Mouse (Mus musculus): ENCODE data around the gene Ackr4. TPM values are rescaled to one million over a fixed set of nuclear protein-coding genes. Genes with fewer than 3 reads are reported as not detected.

Ackr4 gene
- polyA plus RNA-seq, 1 experiment: 0.14 TPM

DNA sequence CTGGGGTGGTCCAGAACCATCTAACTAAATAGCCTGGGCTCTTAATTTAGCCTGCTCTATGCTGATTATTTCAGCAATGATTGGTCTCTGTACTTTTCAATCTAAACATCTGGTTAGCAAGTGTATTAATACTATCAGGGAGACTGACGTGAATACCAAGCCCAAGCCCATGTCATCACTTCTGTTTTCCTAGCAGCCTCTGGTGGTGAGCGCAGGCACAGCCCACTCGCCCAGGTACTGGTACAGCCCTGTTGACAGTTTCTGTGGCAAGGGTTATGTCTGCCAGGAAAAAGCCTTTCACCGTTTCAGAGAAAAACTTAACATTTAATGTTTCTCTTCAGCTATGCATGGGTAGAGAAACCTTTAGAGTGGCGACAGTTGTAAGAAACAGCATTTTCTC lies 37.5 kb upstream of the Ackr4 start:
- Histone ChIP-seq H3K4me3 (ENCODE audit: insufficient read depth, poor library complexity, severe bottlenecking) (no peak overlapping the region), H3K27me3 (ENCODE audit: control insufficient read depth, insufficient read depth, insufficient read length) (no peaks in the 10 kb centered on the region), H3K79me2 (ENCODE audit: control insufficient read depth, insufficient read depth) (no peaks in the 10 kb centered on the region), H3K36me3 (ENCODE audit: control insufficient read depth, insufficient read depth) (peaks cover 59% of the 10 kb centered on the region), H3ac (ENCODE audit: control insufficient read depth, insufficient read length, low read depth) (no peak overlapping the region), H3K79me3 (ENCODE audit: low read depth) (no peaks in the 10 kb centered on the region)
- TF ChIP-seq CTCF (IDR thresholded peaks at IDR 0.05; ENCODE audit: control insufficient read depth, insufficient read depth, insufficient read length) (no peak), USF1 (IDR thresholded peaks at IDR 0.05; ENCODE audit: low read depth) (no peak), MYOD1 (IDR thresholded peaks at IDR 0.05; ENCODE audit: control insufficient read depth, insufficient read length, low read depth) (no peak), MAX (IDR thresholded peaks at IDR 0.05) (no peak), FOSL1 (IDR thresholded peaks at IDR 0.05; ENCODE audit: insufficient read depth, low read length, poor library complexity, severe bottlenecking) (no peak), MYOG (IDR thresholded peaks at IDR 0.05; ENCODE audit: control insufficient read depth, extremely low read depth, insufficient read length) (no peak), CEBPB (IDR thresholded peaks at IDR 0.05; ENCODE audit: low read depth) (no peak)

DNA sequence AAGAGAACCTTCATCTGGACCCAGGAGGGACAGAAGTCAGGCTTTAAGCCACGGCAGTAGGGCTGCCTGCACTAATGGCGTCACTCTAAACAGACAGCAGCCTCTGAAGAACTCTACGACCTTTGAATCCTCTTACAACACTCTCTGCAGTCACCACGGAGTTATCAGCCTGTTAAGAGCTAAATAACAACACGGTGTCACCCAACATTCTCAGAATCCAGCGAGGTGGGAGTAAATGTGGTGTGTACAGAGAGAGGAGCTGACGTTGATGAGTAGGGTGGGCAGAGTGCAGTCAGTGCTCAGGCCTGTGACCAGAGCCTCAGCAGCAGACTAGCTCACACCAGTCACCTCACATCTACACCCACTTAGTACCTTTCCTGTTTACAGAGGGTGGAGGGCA lies 34.4 kb upstream of the Ackr4 start:
- H3K4me3 ChIP-seq (ENCODE audit: insufficient read depth, poor library complexity, severe bottlenecking): no peak overlapping the region
- H3K79me3 ChIP-seq (ENCODE audit: low read depth): no peaks in the 10 kb centered on the region
- TF ChIP-seq MYOD1 (IDR thresholded peaks at IDR 0.05; ENCODE audit: control insufficient read depth, insufficient read length, low read depth): no peak
- no peak for TF ChIP-seq CTCF (IDR thresholded peaks at IDR 0.05; ENCODE audit: control insufficient read depth, insufficient read depth, insufficient read length)
- no peak for TF ChIP-seq MYOG (IDR thresholded peaks at IDR 0.05; ENCODE audit: control insufficient read depth, extremely low read depth, insufficient read length)
- no peak for TF ChIP-seq USF1 (IDR thresholded peaks at IDR 0.05; ENCODE audit: low read depth)
- no peak for TF ChIP-seq CEBPB (IDR thresholded peaks at IDR 0.05; ENCODE audit: low read depth)
- no peak for TF ChIP-seq FOSL1 (IDR thresholded peaks at IDR 0.05; ENCODE audit: insufficient read depth, low read length, poor library complexity, severe bottlenecking)
- no peak for TF ChIP-seq MAX (IDR thresholded peaks at IDR 0.05)
- no peaks in the 10 kb centered on the region for H3K27me3 ChIP-seq (ENCODE audit: control insufficient read depth, insufficient read depth, insufficient read length)
- H3K36me3 ChIP-seq (ENCODE audit: control insufficient read depth, insufficient read depth): peaks cover 83% of the 10 kb centered on the region
- no peaks in the 10 kb centered on the region for H3K79me2 ChIP-seq (ENCODE audit: control insufficient read depth, insufficient read depth)
- no peak overlapping the region for H3ac ChIP-seq (ENCODE audit: control insufficient read depth, insufficient read length, low read depth)

- TF ChIP-seq MYOD1 (IDR thresholded peaks at IDR 0.05; ENCODE audit: control insufficient read depth, insufficient read length, low read depth) (no peak), CTCF (IDR thresholded peaks at IDR 0.05; ENCODE audit: control insufficient read depth, insufficient read depth, insufficient read length) (no peak)
- Histone ChIP-seq H3K27me3 (ENCODE audit: control insufficient read depth, insufficient read depth, insufficient read length) (no peaks in the 10 kb centered on the region), H3K36me3 (ENCODE audit: control insufficient read depth, insufficient read depth) (peaks cover 63% of the 10 kb centered on the region), H3ac (ENCODE audit: control insufficient read depth, insufficient read length, low read depth) (no peak overlapping the region), H3K79me3 (ENCODE audit: low read depth) (no peaks in the 10 kb centered on the region), H3K4me3 (ENCODE audit: insufficient read depth, poor library complexity, severe bottlenecking) (no peak overlapping the region), H3K79me2 (ENCODE audit: control insufficient read depth, insufficient read depth) (no peaks in the 10 kb centered on the region)
These were observed 30.6 kb upstream of the Ackr4 start for GRCm38 (mm10) chr9:104157291-104157690.

- H3K79me2 ChIP-seq (ENCODE audit: control insufficient read depth, insufficient read depth): no peaks in the 10 kb centered on the region
- TF ChIP-seq CEBPB (IDR thresholded peaks at IDR 0.05; ENCODE audit: low read depth) (no peak), MYOG (IDR thresholded peaks at IDR 0.05; ENCODE audit: control insufficient read depth, extremely low read depth, insufficient read length) (no peak), MAX (IDR thresholded peaks at IDR 0.05) (no peak), CTCF (IDR thresholded peaks at IDR 0.05; ENCODE audit: control insufficient read depth, insufficient read depth, insufficient read length) (no peak), MYOD1 (IDR thresholded peaks at IDR 0.05; ENCODE audit: control insufficient read depth, insufficient read length, low read depth) (no peak), USF1 (IDR thresholded peaks at IDR 0.05; ENCODE audit: low read depth) (no peak), FOSL1 (IDR thresholded peaks at IDR 0.05; ENCODE audit: insufficient read depth, low read length, poor library complexity, severe bottlenecking) (no peak)
- H3K36me3 ChIP-seq (ENCODE audit: control insufficient read depth, insufficient read depth): peaks cover 60% of the 10 kb centered on the region
- no peaks in the 10 kb centered on the region for H3K79me3 ChIP-seq (ENCODE audit: low read depth)
- no peak overlapping the region for H3ac ChIP-seq (ENCODE audit: control insufficient read depth, insufficient read length, low read depth)
- no peaks in the 10 kb centered on the region for H3K27me3 ChIP-seq (ENCODE audit: control insufficient read depth, insufficient read depth, insufficient read length)
- no peak overlapping the region for H3K4me3 ChIP-seq (ENCODE audit: insufficient read depth, poor library complexity, severe bottlenecking)
These were observed 29.8 kb upstream of the Ackr4 start for GRCm38 (mm10) chr9:104156506-104156905.

- H3K79me3 ChIP-seq (ENCODE audit: low read depth): no peaks in the 10 kb centered on the region
- no peak for TF ChIP-seq USF1 (IDR thresholded peaks at IDR 0.05; ENCODE audit: low read depth)
- no peak for TF ChIP-seq CEBPB (IDR thresholded peaks at IDR 0.05; ENCODE audit: low read depth)
- no peak for TF ChIP-seq FOSL1 (IDR thresholded peaks at IDR 0.05; ENCODE audit: insufficient read depth, low read length, poor library complexity, severe bottlenecking)
- TF ChIP-seq MYOD1 (IDR thresholded peaks at IDR 0.05; ENCODE audit: control insufficient read depth, insufficient read length, low read depth): no peak
- no peak for TF ChIP-seq CTCF (IDR thresholded peaks at IDR 0.05; ENCODE audit: control insufficient read depth, insufficient read depth, insufficient read length)
- no peak for TF ChIP-seq MAX (IDR thresholded peaks at IDR 0.05)
- no peak for TF ChIP-seq MYOG (IDR thresholded peaks at IDR 0.05; ENCODE audit: control insufficient read depth, extremely low read depth, insufficient read length)
- H3K79me2 ChIP-seq (ENCODE audit: control insufficient read depth, insufficient read depth): no peaks in the 10 kb centered on the region
- no peak overlapping the region for H3ac ChIP-seq (ENCODE audit: control insufficient read depth, insufficient read length, low read depth)
- H3K27me3 ChIP-seq (ENCODE audit: control insufficient read depth, insufficient read depth, insufficient read length): no peaks in the 10 kb centered on the region
- H3K36me3 ChIP-seq (ENCODE audit: control insufficient read depth, insufficient read depth): peaks cover 55% of the 10 kb centered on the region
- no peak overlapping the region for H3K4me3 ChIP-seq (ENCODE audit: insufficient read depth, poor library complexity, severe bottlenecking)
These were observed 28.5 kb upstream of the Ackr4 start for GRCm38 (mm10) chr9:104155100-104155715.

DNA sequence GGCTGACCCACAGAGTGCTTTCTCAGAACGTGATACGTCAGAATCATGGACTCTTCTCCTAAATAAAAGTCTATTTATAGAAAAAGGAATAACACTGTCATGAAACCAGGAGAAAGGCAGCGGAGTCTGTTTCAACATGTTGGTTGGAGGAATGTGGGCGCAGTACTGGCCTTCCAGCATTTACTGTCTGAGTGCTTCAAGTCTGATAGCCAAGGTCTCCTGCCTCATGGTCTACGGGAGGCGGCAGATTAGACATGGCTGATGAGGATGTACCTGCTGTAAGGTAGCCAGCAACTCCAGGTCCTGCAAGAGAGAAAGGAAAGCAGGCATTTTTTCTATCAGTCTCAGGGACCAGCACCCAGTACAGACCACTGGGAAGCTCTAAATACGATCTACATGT lies 25.4 kb upstream of the Ackr4 start:
- H3K79me2 ChIP-seq (ENCODE audit: control insufficient read depth, insufficient read depth): no peaks in the 10 kb centered on the region
- no peaks in the 10 kb centered on the region for H3K79me3 ChIP-seq (ENCODE audit: low read depth)
- no peaks in the 10 kb centered on the region for H3K27me3 ChIP-seq (ENCODE audit: control insufficient read depth, insufficient read depth, insufficient read length)
- no peak overlapping the region for H3K4me3 ChIP-seq (ENCODE audit: insufficient read depth, poor library complexity, severe bottlenecking)
- H3ac ChIP-seq (ENCODE audit: control insufficient read depth, insufficient read length, low read depth): no peak overlapping the region
- TF ChIP-seq CEBPB (IDR thresholded peaks at IDR 0.05; ENCODE audit: low read depth): no peak
- TF ChIP-seq USF1 (IDR thresholded peaks at IDR 0.05; ENCODE audit: low read depth): no peak
- TF ChIP-seq CTCF (IDR thresholded peaks at IDR 0.05; ENCODE audit: control insufficient read depth, insufficient read depth, insufficient read length): no peak
- TF ChIP-seq FOSL1 (IDR thresholded peaks at IDR 0.05; ENCODE audit: insufficient read depth, low read length, poor library complexity, severe bottlenecking): no peak
- no peak for TF ChIP-seq MYOD1 (IDR thresholded peaks at IDR 0.05; ENCODE audit: control insufficient read depth, insufficient read length, low read depth)
- TF ChIP-seq MYOG (IDR thresholded peaks at IDR 0.05; ENCODE audit: control insufficient read depth, extremely low read depth, insufficient read length): no peak
- no peak for TF ChIP-seq MAX (IDR thresholded peaks at IDR 0.05)
- H3K36me3 ChIP-seq (ENCODE audit: control insufficient read depth, insufficient read depth): peaks cover 30% of the 10 kb centered on the region
